26 mouse cellular contexts compared by ENCODE assay signal in the genomic region with DNA sequence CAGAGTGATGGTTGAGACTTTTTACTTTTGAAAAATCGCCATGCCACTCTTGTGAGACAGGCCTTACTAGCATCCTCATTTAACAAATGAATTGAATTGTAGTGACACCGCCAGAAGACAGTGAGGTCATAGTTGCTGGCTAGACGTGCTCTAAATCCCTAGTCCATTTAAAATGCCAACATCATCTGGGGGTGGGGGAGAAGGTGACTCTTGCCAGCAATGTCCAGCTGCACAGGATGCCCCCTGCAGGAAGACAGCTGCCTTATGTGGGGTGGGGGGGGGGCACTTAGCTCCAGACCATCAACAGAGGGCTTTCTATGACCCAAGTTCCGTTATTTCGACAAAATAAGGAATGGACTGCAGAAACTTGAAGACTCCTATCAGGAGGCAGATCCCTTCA. TPM values are rescaled to one million over a fixed set of nuclear protein-coding genes. Genes with fewer than 3 reads are reported as not detected.
DNase-seq lines count a peak whose midpoint lies in the region; ATAC-seq and TF ChIP-seq lines count a peak whose summit lies in the region.
"Had no signal": no experiment of that assay in that cellular context is flagged by ENCODE, and none has a peak within 500 bp of the region (broad histone marks: within the 10 kb centered on the region; RNA-seq: fewer than 3 reads in every experiment).

No protein-coding gene starts in this region.

- TF ChIP-seq EP300 in liver, postnatal 0 days (IDR thresholded peaks at IDR 0.05; ENCODE audit: low read depth) = no peak
- TF ChIP-seq EP300 in CH12.LX (IDR thresholded peaks at IDR 0.05; ENCODE audit: low read length) = no peak

- 64% methylated on average over 5 of the region's 5 CpGs for WGBS in liver, postnatal 0 days (ENCODE audit: insufficient replicate concordance)
- 68% methylated on average over 5 of the region's 5 CpGs for WGBS in liver, embryonic 11.5 days

- H3K27me3 ChIP-seq in liver, postnatal 0 days (ENCODE audit: insufficient read depth, low read length) = no peaks in the 10 kb centered on the region
- no peaks in the 10 kb centered on the region for H3K27me3 ChIP-seq in liver, embryonic 11.5 days (replicated peaks; ENCODE audit: control insufficient read depth, insufficient read depth, low read length)
- no peaks in the 10 kb centered on the region for H3K27me3 ChIP-seq in CH12.LX (replicated peaks)
- H3K27me3 ChIP-seq: forebrain, embryonic 13.5 days; heart, embryonic 13.5 days; hindbrain, embryonic 15.5 days; intestine, embryonic 15.5 days had no signal

- peak; percentile 42 to 52 for DNase-seq in cerebellum, postnatal 14 days
- no peak for DNase-seq in cerebellum, adult 11 months
- no peak for DNase-seq in liver, postnatal 0 days
- DNase-seq in liver, embryonic 11.5 days (ENCODE audit: low spot score) = no peak
- no peak for DNase-seq in CH12.LX (ENCODE audit: extremely low read depth)
- DNase-seq in right cerebral cortex, adult 2 months (ENCODE audit: low spot score in 2 of 2) = no peak
- DNase-seq: adrenal gland, adult 8-10 months; adrenal gland, postnatal 25 days; B cell, adult 2 months; cerebellum, adult 2 months; cerebellum, adult 9-11 months; gastrocnemius, postnatal 10 days; gastrocnemius, postnatal 36 days; heart, adult 2 months; heart, postnatal 14 days; heart, postnatal 4 days had no signal

- no peak for TF ChIP-seq POLR2A in CH12.LX (IDR thresholded peaks at IDR 0.05; ENCODE audit: low read depth, low read length)

- no peak overlapping the region for H3K4me2 ChIP-seq in liver, postnatal 0 days (ENCODE audit: low read depth, low read length)
- no peak overlapping the region for H3K4me2 ChIP-seq in liver, embryonic 11.5 days
- no peak overlapping the region for H3K4me2 ChIP-seq in CH12.LX (ENCODE audit: insufficient read depth, low read depth, poor library complexity, severe bottlenecking)
- H3K4me2 ChIP-seq: forebrain, embryonic 13.5 days; heart, embryonic 13.5 days; hindbrain, embryonic 15.5 days; intestine, embryonic 15.5 days had no signal

- H3K4me1 ChIP-seq in liver, postnatal 0 days (ENCODE audit: insufficient read depth) = no peaks in the 10 kb centered on the region
- H3K4me1 ChIP-seq in liver, embryonic 11.5 days (replicated peaks; ENCODE audit: control insufficient read depth, insufficient read depth, low read length) = no peaks in the 10 kb centered on the region
- H3K4me1 ChIP-seq in CH12.LX (ENCODE audit: control insufficient read depth in 1 of 2, insufficient read depth in 2 of 2) = peaks cover 60 to 96% of the 10 kb centered on the region in 2 experiments
- H3K4me1 ChIP-seq: forebrain, embryonic 13.5 days; heart, embryonic 13.5 days; hindbrain, embryonic 15.5 days; intestine, embryonic 15.5 days had no signal

- no peak; the same call in 1 of the 2 replicates for TF ChIP-seq RAD21 in CH12.LX (IDR thresholded peaks at IDR 0.05; ENCODE audit: low read depth, low read length)

- dilution Hi-C loops in CH12.LX (cut with MboI; ENCODE audit: extremely low pct_ligation_motif_present, extremely low pct_unique_long_range_greater_than_20kb, low sequenced_read_pairs) = no loop called here

- no peaks in the 10 kb centered on the region for H3K79me2 ChIP-seq in CH12.LX (replicated peaks; ENCODE audit: control insufficient read depth, extremely low read depth, insufficient read depth, poor library complexity, severe bottlenecking)

- in situ Hi-C loops in CH12.LX (cut with MboI; ENCODE audit: low pct_ligation_motif_present, low pct_unique_long_range_greater_than_20kb, low sequenced_read_pairs) = loop anchor here (5.0 to 10.0 kb wide), 2 partner anchors 36 to 112 kb away; no protein-coding TSS in a partner anchor

- H3K27ac ChIP-seq in liver, postnatal 0 days (ENCODE audit: low read depth) = no peak overlapping the region
- H3K27ac ChIP-seq in liver, embryonic 11.5 days (ENCODE audit: low read depth, low read length) = no peak overlapping the region
- H3K27ac ChIP-seq in CH12.LX (ENCODE audit: insufficient read depth, low read depth) = peak overlapping the region; percentile 89
- H3K27ac ChIP-seq: forebrain, embryonic 10.5 days; forebrain, embryonic 13.5 days; heart, adult 2 months; heart, embryonic 10.5 days; heart, embryonic 13.5 days; hindbrain, embryonic 15.5 days; intestine, embryonic 15.5 days had no signal

- H3K4me3 ChIP-seq in liver, postnatal 0 days (ENCODE audit: low read depth, low read length) = no peak overlapping the region
- H3K4me3 ChIP-seq in liver, embryonic 11.5 days (ENCODE audit: low read depth, low read length) = no peak overlapping the region
- no peak overlapping the region for H3K4me3 ChIP-seq in CH12.LX (replicated peaks in 1 of 3; ENCODE audit: low read depth in 2 of 3, low read length in 2 of 3, poor library complexity in 1 of 3)
- H3K4me3 ChIP-seq: forebrain, embryonic 10.5 days; forebrain, embryonic 13.5 days; heart, adult 2 months; heart, embryonic 10.5 days; heart, embryonic 13.5 days; hindbrain, embryonic 15.5 days; intestine, embryonic 15.5 days had no signal

- TF ChIP-seq CTCF in liver, postnatal 0 days (IDR thresholded peaks at IDR 0.05; ENCODE audit: low read depth) = 0 out of 2 replicates have a peak, but pooled peaks have one; percentile 16
- peak in 1 of 2 experiments; percentile 38; a peak in 2 of 4 replicates for TF ChIP-seq CTCF in CH12.LX (conservative IDR thresholded peaks at IDR 0.05 in 1 of 2, IDR thresholded peaks at IDR 0.05 in 1 of 2; ENCODE audit: low read depth in 2 of 2, low read length in 2 of 2)

- H3K9ac ChIP-seq in liver, postnatal 0 days (replicated peaks) = no peak overlapping the region
- no peak overlapping the region for H3K9ac ChIP-seq in liver, embryonic 11.5 days (ENCODE audit: low read depth, low read length)
- no peak overlapping the region for H3K9ac ChIP-seq in CH12.LX (ENCODE audit: insufficient read depth, low read depth)
- H3K9ac ChIP-seq: forebrain, embryonic 13.5 days; heart, embryonic 13.5 days; hindbrain, embryonic 15.5 days; intestine, embryonic 15.5 days had no signal

- H3K9me3 ChIP-seq in liver, postnatal 0 days (ENCODE audit: low read length) = no peaks in the 10 kb centered on the region
- H3K9me3 ChIP-seq in liver, embryonic 11.5 days (ENCODE audit: control insufficient read depth, low read length) = no peaks in the 10 kb centered on the region
- no peaks in the 10 kb centered on the region for H3K9me3 ChIP-seq in CH12.LX (replicated peaks; ENCODE audit: low read length)
- H3K9me3 ChIP-seq: forebrain, embryonic 10.5 days; forebrain, embryonic 13.5 days; heart, embryonic 10.5 days; heart, embryonic 13.5 days; hindbrain, embryonic 15.5 days; intestine, embryonic 15.5 days had no signal

- H3K36me3 ChIP-seq in liver, postnatal 0 days (replicated peaks; ENCODE audit: insufficient read depth, low read length) = no peaks in the 10 kb centered on the region
- H3K36me3 ChIP-seq in liver, embryonic 11.5 days (ENCODE audit: control insufficient read depth, insufficient read depth, low read length) = no peaks in the 10 kb centered on the region
- peaks cover 6 to 11% of the 10 kb centered on the region in 2 experiments for H3K36me3 ChIP-seq in CH12.LX (replicated peaks in 1 of 2; ENCODE audit: control insufficient read depth in 1 of 2, insufficient read depth in 1 of 2, low read length in 1 of 2)
- H3K36me3 ChIP-seq: forebrain, embryonic 10.5 days; heart, embryonic 10.5 days; hindbrain, embryonic 15.5 days; intestine, embryonic 15.5 days had no signal

- no peak for ATAC-seq in liver, postnatal 0 days
- no peak for ATAC-seq in liver, embryonic 11.5 days (replicated peaks; ENCODE audit: low FRiP score)
- ATAC-seq: activated CD4-positive, CD25-positive, alpha-beta regulatory T cell, adult 4 months; forebrain, embryonic 13.5 days; forebrain, embryonic 16.5 days; intestine, embryonic 15.5 days had no signal

TF ChIP-seq in CH12.LX, 34 proteins besides CTCF, POLR2A, EP300 and RAD21:
- TF ChIP-seq SMC3 (IDR thresholded peaks at IDR 0.05; ENCODE audit: low read depth, low read length) (peak; percentile 30; the same call in 1 of the 2 replicates), KAT2A (IDR thresholded peaks at IDR 0.05; ENCODE audit: insufficient replicate concordance, low read length) (no peak)

RNA-seq across cellular contexts. Expression of a gene that starts 32.4 kb away (rescaled TPM):
- polyA plus RNA-seq in liver, postnatal 0 days (2015; fragmentation: Nextera tagmentation; extraction: Ambion mirVana) = 0.95 and 1.1 TPM in 2 replicates
- 0.14 TPM in 1 of 2 replicates, not detected in the other for polyA plus RNA-seq in liver, embryonic 11.5 days (2014; fragmentation: Nextera tagmentation; extraction: Ambion mirVana)
- total RNA-seq in CH12.LX (2012; rRNA removed) (115 and 138 TPM in 2 replicates), CH12.LX (2014; rRNA removed) (122 and 142 TPM in 2 replicates)
- 74.5 and 81.7 TPM in 2 replicates for polyA plus RNA-seq in CH12.LX (2012; ENCODE audit: insufficient read length, low read depth)
- total RNA-seq: MEL had no signal
- polyA plus RNA-seq: embryonic facial prominence, embryonic 11.5 days; forebrain, embryonic 10.5 days had no signal

RNA-seq across cellular contexts. Expression of a gene that starts 56.8 kb away (rescaled TPM):
- 14.6 and 15.2 TPM in 2 replicates for polyA plus RNA-seq in liver, postnatal 0 days (2015; fragmentation: Nextera tagmentation; extraction: Ambion mirVana)
- 11.8 and 12.0 TPM in 2 replicates for polyA plus RNA-seq in liver, embryonic 11.5 days (2014; fragmentation: Nextera tagmentation; extraction: Ambion mirVana)
- total RNA-seq in CH12.LX (2012; rRNA removed) = 22.5 and 25.5 TPM in 2 replicates
- 28.7 and 29.8 TPM in 2 replicates for total RNA-seq in CH12.LX (2014; rRNA removed)
- polyA plus RNA-seq in CH12.LX (2012; ENCODE audit: insufficient read length, low read depth) = 18.0 and 18.5 TPM in 2 replicates
- total RNA-seq: MEL had no signal

Comparison
In these comparisons a context has a peak if more than half of its experiments do, and no peak if none do; other contexts are left out.
1. DNase-seq: peak in cerebellum, postnatal 14 days (2 of 2); none in cerebellum, adult 11 months (single experiment), liver, postnatal 0 days (single experiment), liver, embryonic 11.5 days (single experiment), CH12.LX (single experiment) and right cerebral cortex, adult 2 months (0 of 2).
2. RNA of a gene that starts 32.4 kb away (polyA plus RNA-seq): 74.5 to 81.7 TPM in CH12.LX; 0.95 to 1.1 TPM in liver, postnatal 0 days and 0.14 TPM in liver, embryonic 11.5 days; every median in the first group is over 10 times any median in the second.